Mouse (Mus musculus) stomach, embryonic 14.5 days (tissue): ENCODE measurements around the gene Slc35c1. TPM values are rescaled to one million over a fixed set of nuclear protein-coding genes. Genes with fewer than 3 reads are reported as not detected.

ENCODE experiments used
- ATAC-seq: fragments of 200-750 bp; cut with Nextera tagmentation; 2 replicates; pipeline ENCODE4 v1.8.0; 2017; ENCODE audit warnings: low read depth, moderate TSS enrichment; ENCODE audit not compliant: insufficient number of reproducible peaks, insufficient read depth, low FRiP score
- H3K27ac ChIP-seq: fragments of 300-500 bp; sonication (generic); 2 replicates; pipeline ENCODE4 v1.5.1; 2014; ENCODE audit warnings: mild to moderate bottlenecking, low read length, moderate library complexity, mixed read lengths
- H3K27me3 ChIP-seq: fragments of 300-500 bp; sonication (generic); 2 replicates; pipeline ENCODE4 v1.6.1; 2014; ENCODE audit warnings: low read length, control low read depth, mixed read lengths; ENCODE audit not compliant: control insufficient read depth, insufficient read depth
- H3K36me3 ChIP-seq: fragments of 300-500 bp; sonication (generic); 2 replicates; pipeline ENCODE4 v1.6.1; 2014; ENCODE audit warnings: mild to moderate bottlenecking, control low read depth, low read length, moderate library complexity, mixed read lengths; ENCODE audit not compliant: control insufficient read depth, insufficient read depth
- H3K4me1 ChIP-seq: fragments of 300-500 bp; sonication (generic); 2 replicates; pipeline ENCODE4 v1.6.1; 2014; ENCODE audit warnings: low read length, control low read depth, mixed read lengths; ENCODE audit not compliant: control insufficient read depth, insufficient read depth
- H3K4me2 ChIP-seq: fragments of 300-500 bp; sonication (generic); replicated peaks from 2 replicates; pipeline ENCODE4 v1.6.1; 2014; ENCODE audit warnings: low read depth, low read length, control low read depth
- H3K4me3 ChIP-seq: fragments of 300-500 bp; sonication (generic); 2 replicates; pipeline ENCODE4 v1.5.1; 2014; ENCODE audit warnings: low read depth, low read length, control low read depth
- H3K9ac ChIP-seq: fragments of 300-500 bp; sonication (generic); replicated peaks from 2 replicates; pipeline ENCODE4 v1.6.1; 2014; ENCODE audit warnings: low read depth, mild to moderate bottlenecking, control low read depth, low read length, moderate library complexity, mixed read lengths
- H3K9me3 ChIP-seq: fragments of 300-500 bp; sonication (generic); 2 replicates; pipeline ENCODE4 v1.6.1; 2016; ENCODE audit warnings: low read depth, low read length, control low read depth; ENCODE audit not compliant: control insufficient read depth
- WGBS: fragments of 180-500 bp; shearing (Covaris S2); extraction: QIAGEN DNeasy Blood & Tissue Kit; methylation state at CpG from one replicate; pipeline ENCODE4 v1.1.7; 2014; 5-methylcytosine and 5-hydroxymethylcytosine counted together
- polyA plus RNA-seq: library from polyadenylated mRNA; unstranded; fragments of >200 nt; fragmentation: Nextera tagmentation; extraction: Ambion mirVana; gene quantifications from 2 replicates; pipeline ENCODE4 v1.2.1, GENCODE M21; 2014

Slc35c1 gene
- polyA plus RNA-seq, 1 experiment from 2014 or later = 19.2 TPM

DNA sequence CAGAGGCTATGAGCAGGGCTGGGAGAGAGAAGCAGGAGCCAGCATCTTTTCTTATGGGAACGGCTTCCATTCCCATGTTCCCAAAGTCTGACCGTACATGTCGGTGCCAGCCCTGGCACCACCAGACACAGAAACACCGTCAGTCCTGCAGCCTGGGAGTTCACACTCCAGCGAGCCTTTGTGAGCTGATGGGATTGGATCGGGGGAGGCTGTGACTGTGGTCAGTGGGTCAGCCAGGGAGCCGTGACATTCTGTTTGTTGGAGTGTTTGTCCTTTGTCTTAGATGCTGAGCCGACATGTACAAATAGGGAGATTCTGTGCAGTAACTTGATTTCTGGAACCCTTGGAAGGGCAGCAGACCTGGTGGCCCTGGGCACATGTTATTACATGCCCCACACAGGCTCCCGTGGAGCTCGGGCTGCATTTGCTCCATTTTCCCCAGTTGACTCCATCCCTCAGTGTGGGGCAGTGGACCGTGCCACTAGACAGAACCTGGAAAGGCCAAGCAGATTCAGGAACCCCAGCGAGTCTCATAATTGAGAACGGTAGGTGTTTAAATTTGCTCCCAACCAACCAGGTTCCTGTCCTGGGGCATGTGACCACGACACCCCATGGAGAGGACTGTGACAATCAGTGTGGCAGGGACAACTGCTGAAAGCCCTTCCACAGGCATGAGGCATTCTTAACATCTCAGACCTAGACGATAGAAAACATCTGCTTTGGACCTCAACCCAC is 33.5 kb upstream of the Slc35c1 start:
- 76% methylated on average over 15 of the region's 15 CpGs for WGBS
- no peak for ATAC-seq
- H3K27ac ChIP-seq = no peak overlapping the region

GRCm38 (mm10) chr2:92491950-92492501 is 31.7 kb upstream of the Slc35c1 start:
- H3K4me3 ChIP-seq = no peak overlapping the region
- H3K9ac ChIP-seq = no peak overlapping the region
- H3K4me1 ChIP-seq = peaks cover 14% of the 10 kb centered on the region; the same call in 1 of the 2 replicates
- ATAC-seq = peak; percentile 9; the same call in 1 of the 2 replicates
- H3K4me2 ChIP-seq = no peak overlapping the region
- no peaks in the 10 kb centered on the region for H3K9me3 ChIP-seq
- no peaks in the 10 kb centered on the region for H3K27me3 ChIP-seq
- H3K27ac ChIP-seq = no peak overlapping the region
- no peaks in the 10 kb centered on the region for H3K36me3 ChIP-seq
- WGBS = 32% methylated on average over 12 of the region's 12 CpGs

More for the DNA sequence above, 33.5 kb upstream of the Slc35c1 start:
- Histone ChIP-seq H3K4me3 (no peak overlapping the region), H3K4me2 (no peak overlapping the region), H3K9ac (no peak overlapping the region), H3K27me3 (no peaks in the 10 kb centered on the region), H3K9me3 (no peaks in the 10 kb centered on the region), H3K4me1 (peaks cover 14% of the 10 kb centered on the region; the same call in 1 of the 2 replicates), H3K36me3 (no peaks in the 10 kb centered on the region)

- H3K27ac ChIP-seq = no peak overlapping the region
- H3K36me3 ChIP-seq = no peaks in the 10 kb centered on the region
- no peak overlapping the region for H3K4me2 ChIP-seq
- ATAC-seq = no peak
- no peaks in the 10 kb centered on the region for H3K9me3 ChIP-seq
- 87% methylated on average over 10 of the region's 10 CpGs for WGBS
- no peak overlapping the region for H3K4me3 ChIP-seq
- H3K27me3 ChIP-seq = no peaks in the 10 kb centered on the region
- 0 out of 2 replicates have a peak, but pooled peaks cover 6% of the 10 kb centered on the region for H3K4me1 ChIP-seq
- no peak overlapping the region for H3K9ac ChIP-seq
Measured at GRCm38 (mm10) chr2:92490541-92490940, 30.2 kb upstream of the Slc35c1 start.

- Histone ChIP-seq H3K4me3 (no peak overlapping the region), H3K36me3 (no peaks in the 10 kb centered on the region), H3K27me3 (peaks cover 3% of the 10 kb centered on the region; the same call in 1 of the 2 replicates), H3K4me1 (0 out of 2 replicates have a peak, but pooled peaks cover 7% of the 10 kb centered on the region), H3K9me3 (no peaks in the 10 kb centered on the region), H3K27ac (no peak overlapping the region), H3K9ac (no peak overlapping the region), H3K4me2 (no peak overlapping the region)
- WGBS = 74% methylated on average over 8 of the region's 8 CpGs
- ATAC-seq = no peak
Measured at GRCm38 (mm10) chr2:92487791-92488190, 27.5 kb upstream of the Slc35c1 start.

DNA sequence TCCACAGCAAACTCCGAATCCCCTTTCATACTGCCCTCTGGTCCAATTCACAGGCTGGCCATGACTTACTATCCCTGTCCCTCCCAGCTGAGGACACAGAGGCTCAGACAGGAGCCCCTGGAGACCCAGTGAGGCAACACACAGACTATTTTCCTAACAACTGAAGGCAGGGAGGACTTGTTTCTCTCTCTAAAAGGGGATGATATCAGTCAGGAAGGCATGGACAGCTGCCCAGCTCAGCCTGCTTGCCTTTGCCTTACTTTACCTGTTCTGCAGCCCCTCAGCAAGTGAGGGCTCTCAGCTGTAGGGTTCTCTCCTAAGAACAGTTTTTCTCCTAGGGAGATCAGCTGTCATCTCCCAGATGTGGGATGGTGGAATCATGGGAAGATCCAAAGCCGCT is 26.6 kb upstream of the Slc35c1 start:
- H3K4me3 ChIP-seq = no peak overlapping the region
- 69% methylated on average over 2 of the region's 2 CpGs for WGBS

GRCm38 (mm10) chr2:92486403-92486802 is 26.1 kb upstream of the Slc35c1 start:
- no peaks in the 10 kb centered on the region for H3K9me3 ChIP-seq
- H3K4me2 ChIP-seq = 0 out of 2 replicates have a peak overlapping the region, but pooled peaks have one; percentile 18
- no peak overlapping the region for H3K27ac ChIP-seq
- WGBS = 3% methylated on average over 11 of the region's 11 CpGs
- H3K9ac ChIP-seq = no peak overlapping the region
- no peak for ATAC-seq
- H3K4me1 ChIP-seq = 0 out of 2 replicates have a peak, but pooled peaks cover 3% of the 10 kb centered on the region
- H3K4me3 ChIP-seq = no peak overlapping the region
- no peaks in the 10 kb centered on the region for H3K36me3 ChIP-seq
- peaks cover 3% of the 10 kb centered on the region; the same call in 1 of the 2 replicates for H3K27me3 ChIP-seq

More for the DNA sequence above, 26.6 kb upstream of the Slc35c1 start:
- H3K9ac ChIP-seq = no peak overlapping the region
- no peaks in the 10 kb centered on the region for H3K9me3 ChIP-seq
- no peak for ATAC-seq
- H3K36me3 ChIP-seq = no peaks in the 10 kb centered on the region
- 0 out of 2 replicates have a peak, but pooled peaks cover 8% of the 10 kb centered on the region for H3K4me1 ChIP-seq
- no peak overlapping the region for H3K4me2 ChIP-seq
- H3K27me3 ChIP-seq = peaks cover 3% of the 10 kb centered on the region; the same call in 1 of the 2 replicates
- no peak overlapping the region for H3K27ac ChIP-seq

- no peak overlapping the region for H3K9ac ChIP-seq
- no peaks in the 10 kb centered on the region for H3K36me3 ChIP-seq
- peak overlapping the region; percentile 18; the same call in 1 of the 2 replicates for H3K4me2 ChIP-seq
- 7% methylated on average over 15 of the region's 15 CpGs for WGBS
- H3K9me3 ChIP-seq = no peaks in the 10 kb centered on the region
- ATAC-seq = no peak
- H3K4me3 ChIP-seq = no peak overlapping the region
- no peak overlapping the region for H3K27ac ChIP-seq
- peaks cover 3% of the 10 kb centered on the region; the same call in 1 of the 2 replicates for H3K27me3 ChIP-seq
- H3K4me1 ChIP-seq = 0 out of 2 replicates have a peak, but pooled peaks cover 3% of the 10 kb centered on the region
Measured at GRCm38 (mm10) chr2:92485640-92486295, 25.4 kb upstream of the Slc35c1 start.
